Mouse (Mus musculus) ES-E14 (cell line): ENCODE results near the gene Mrpl38. TPM values are rescaled to one million over a fixed set of nuclear protein-coding genes. Genes with fewer than 3 reads are reported as not detected.

ENCODE experiments used
- DNase-seq: peaks from one replicate; pipeline ENCODE4 v3.0.0-alpha.2; 2013; ENCODE audit warnings: low read depth, low spot score
- H3K27ac ChIP-seq: 2 replicates; pipeline ENCODE4 v1.5.1; 2012; ENCODE audit warnings: low read depth, mild to moderate bottlenecking, low read length, moderate library complexity, mixed read lengths; ENCODE audit not compliant: poor library complexity, insufficient read depth, severe bottlenecking
- H3K36me3 ChIP-seq: 2 replicates; pipeline ENCODE4 v1.6.1; 2012; ENCODE audit warnings: mild to moderate bottlenecking, low read length, moderate library complexity, mixed read lengths; ENCODE audit not compliant: control insufficient read depth, poor library complexity, insufficient read depth, severe bottlenecking
- H3K4me1 ChIP-seq, 2 experiments: fragments of 150-350 bp in 1 of 2; sonication (generic) in 1 of 2; 2 replicates each; pipeline ENCODE4 v1.6.1; 2012; ENCODE audit warnings: low read length in 2 of 2, mild to moderate bottlenecking in 1 of 2, mixed read lengths in 1 of 2; ENCODE audit not compliant: control insufficient read depth in 2 of 2, insufficient read depth in 2 of 2, poor library complexity in 1 of 2
- H3K4me3 ChIP-seq, 2 experiments: fragments of 150-350 bp in 1 of 2; sonication (generic) in 1 of 2; 2 replicates each; pipeline ENCODE4 v1.5.1; 2012; ENCODE audit warnings: low read length in 2 of 2, low read depth in 1 of 2, mild to moderate bottlenecking in 1 of 2, mixed read lengths in 1 of 2; ENCODE audit not compliant: insufficient read depth in 1 of 2, poor library complexity in 1 of 2, severe bottlenecking in 1 of 2
- H3K9ac ChIP-seq: 2 replicates; pipeline ENCODE4 v1.6.1; 2012; ENCODE audit warnings: low read depth, mild to moderate bottlenecking, low read length, mixed read lengths; ENCODE audit not compliant: poor library complexity, insufficient read depth, severe bottlenecking
- H3K9me3 ChIP-seq: fragments of 150-350 bp; sonication (generic); 2 replicates; pipeline ENCODE4 v1.6.1; 2012; ENCODE audit warnings: low read depth, mild to moderate bottlenecking, low read length; ENCODE audit not compliant: control insufficient read depth, insufficient read depth
- CHD2 ChIP-seq: IDR thresholded peaks from 2 replicates; pipeline ENCODE4 v1.6.1; 2014; ENCODE audit warnings: mild to moderate bottlenecking, low read depth, low read length, inconsistent platforms
- HCFC1 ChIP-seq: IDR thresholded peaks from 2 replicates; pipeline ENCODE4 v1.6.1; 2012; ENCODE audit warnings: low read length, inconsistent platforms, borderline replicate concordance; ENCODE audit not compliant: insufficient read depth
- MAFK ChIP-seq: IDR thresholded peaks from 2 replicates; pipeline ENCODE4 v1.6.1; 2014; ENCODE audit warnings: mild to moderate bottlenecking, low read depth, low read length, inconsistent platforms; ENCODE audit not compliant: insufficient read depth
- ZC3H11A ChIP-seq: IDR thresholded peaks from 2 replicates; pipeline ENCODE4 v1.6.1; 2012; ENCODE audit warnings: low read depth, mild to moderate bottlenecking, inconsistent platforms, low read length, borderline replicate concordance
- ZNF384 ChIP-seq: IDR thresholded peaks from 2 replicates; pipeline ENCODE4 v1.6.1; 2012; ENCODE audit warnings: low read depth, low read length, inconsistent platforms
- in situ Hi-C, 2 experiments: fragments of 600-800 bp; cut with MboI; formaldehyde crosslinking; loops; one replicate each; pipeline ENCODE4 v1.15.1; 2025; ENCODE audit warnings: low sequenced_read_pairs in 2 of 2, inconsistent platforms in 1 of 2; ENCODE audit not compliant: unreplicated experiment in 2 of 2
- total RNA-seq: library from RNA; depleted of rRNA; stranded (reverse); fragments of 300-350 nt; gene quantifications from 2 replicates; pipeline ENCODE4 v1.2.3, GENCODE M21; 2012

Mrpl38 gene
- total RNA-seq, 1 experiment: 81.3 TPM

DNA sequence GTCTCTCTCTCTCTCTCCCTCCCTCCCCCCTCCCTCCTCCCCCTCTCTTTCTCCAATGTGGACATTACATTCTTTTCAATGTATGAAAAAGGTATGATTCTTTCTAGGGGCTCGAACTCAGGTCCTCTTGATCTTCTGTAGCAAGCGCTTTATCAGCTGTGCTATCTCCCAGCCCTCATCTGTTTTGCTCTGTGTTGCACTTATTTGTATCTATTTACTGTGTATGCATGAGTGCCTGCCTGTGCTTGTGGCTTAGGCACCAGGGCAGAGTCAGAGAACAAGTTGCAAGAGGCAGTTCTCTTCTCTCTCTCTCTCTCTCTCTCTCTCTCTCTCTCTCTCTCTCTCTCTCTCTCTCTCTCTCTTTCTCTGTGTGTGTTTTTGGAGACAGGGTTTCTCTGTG lies 33.6 kb downstream of the Mrpl38 start:
- peaks cover 14 to 40% of the 10 kb centered on the region in 2 experiments for H3K4me1 ChIP-seq
- H3K27ac ChIP-seq: no peak overlapping the region
- TF ChIP-seq CHD2: no peak
- TF ChIP-seq HCFC1: no peak
- no peak for TF ChIP-seq ZNF384
- no peak for DNase-seq
- no peak overlapping the region for H3K4me3 ChIP-seq
- H3K9ac ChIP-seq: no peak overlapping the region
- H3K36me3 ChIP-seq: no peaks in the 10 kb centered on the region
- no peaks in the 10 kb centered on the region for H3K9me3 ChIP-seq
- in situ Hi-C loops: no loop called here

DNA sequence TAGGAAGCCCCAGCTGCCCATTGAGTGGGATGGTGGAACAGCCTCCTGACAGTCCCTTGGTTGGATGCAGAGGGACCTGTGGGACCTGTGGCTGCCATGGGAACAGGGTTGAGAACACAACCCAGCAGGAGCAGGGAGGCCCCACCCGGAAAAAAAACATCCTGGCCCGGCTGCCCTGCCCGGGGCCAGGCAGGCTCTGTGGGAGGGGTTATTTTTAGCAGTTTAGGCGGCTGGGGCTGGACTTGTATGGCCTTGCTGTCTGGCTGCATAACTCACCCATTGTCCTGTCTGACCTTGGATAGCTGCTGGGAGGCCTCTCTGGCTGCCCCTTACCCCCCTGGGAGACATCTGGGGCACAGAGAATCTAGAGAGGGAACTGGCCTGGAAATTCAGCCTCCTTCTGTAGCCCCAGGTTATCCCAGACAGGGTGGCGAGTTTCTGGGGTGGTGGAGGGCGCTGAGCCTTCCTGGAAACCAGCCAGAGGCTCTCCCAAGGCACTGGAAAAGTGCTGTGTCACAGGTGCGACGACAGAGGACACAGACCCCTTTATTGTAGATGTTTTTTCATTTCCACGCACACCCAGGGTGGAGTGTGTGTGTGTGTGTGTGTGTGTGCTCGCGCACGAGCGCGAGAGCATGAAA lies 34.5 kb downstream of the Mrpl38 start:
- no peaks in the 10 kb centered on the region for H3K36me3 ChIP-seq
- peak; percentile 69 for DNase-seq
- peaks cover 13 to 39% of the 10 kb centered on the region in 2 experiments for H3K4me1 ChIP-seq
- TF ChIP-seq HCFC1: no peak
- TF ChIP-seq MAFK: 0 out of 2 replicates have a peak, but pooled peaks have one; percentile 2
- peak overlapping the region; percentile 24; the same call in 1 of the 2 replicates for H3K27ac ChIP-seq
- H3K9ac ChIP-seq: no peak overlapping the region; the same call in 1 of the 2 replicates
- H3K4me3 ChIP-seq: no peak overlapping the region
- in situ Hi-C loops: no loop called here
- no peaks in the 10 kb centered on the region for H3K9me3 ChIP-seq

DNA sequence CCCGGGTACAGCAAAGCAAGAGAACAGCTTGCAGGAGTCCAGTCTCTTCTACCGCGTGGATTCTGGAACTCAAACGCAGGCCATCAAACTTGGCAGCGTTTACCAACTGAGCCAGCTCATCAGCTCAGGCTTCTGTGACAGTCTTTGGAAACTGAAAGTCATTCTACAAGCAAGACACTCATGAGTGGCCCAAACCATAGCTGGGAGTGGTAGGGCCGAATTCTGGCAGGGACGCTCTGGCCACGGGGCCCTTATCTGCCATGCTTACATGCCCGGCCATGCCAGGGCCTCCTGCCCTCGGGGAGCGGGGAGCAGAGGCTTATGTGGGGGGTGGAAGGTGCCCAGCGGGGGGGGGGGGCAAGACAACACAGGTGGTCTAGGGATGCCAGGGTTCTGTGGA lies 35.1 kb downstream of the Mrpl38 start:
- Histone ChIP-seq H3K27ac (no peak overlapping the region), H3K4me1 (peaks cover 13 to 36% of the 10 kb centered on the region in 2 experiments), H3K36me3 (no peaks in the 10 kb centered on the region), H3K9me3 (no peaks in the 10 kb centered on the region), H3K9ac (no peak overlapping the region), H3K4me3 (no peak overlapping the region)
- TF ChIP-seq HCFC1 (no peak), MAFK (no peak), CHD2 (no peak), ZC3H11A (no peak), ZNF384 (no peak)
- no peak for DNase-seq
- in situ Hi-C loops: no loop called here

DNA sequence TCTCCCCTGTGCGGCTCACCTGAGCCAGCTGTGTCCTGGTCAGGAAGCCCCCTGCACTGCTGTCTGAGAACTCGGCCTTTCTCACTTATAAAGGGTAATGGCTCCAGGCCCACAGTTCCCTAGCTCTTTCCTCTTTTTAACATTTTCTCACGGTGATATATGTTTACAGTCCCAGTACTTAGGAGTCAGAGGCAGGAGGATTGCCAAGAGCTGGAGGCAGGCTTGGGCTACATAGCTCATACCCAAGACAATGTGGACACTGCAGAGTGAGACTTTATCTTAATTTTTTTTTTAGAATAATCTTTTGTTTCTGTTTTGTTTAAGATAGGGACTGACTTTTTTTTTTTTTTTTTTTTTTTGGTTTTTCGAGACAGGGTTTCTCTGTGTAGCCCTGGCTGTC lies 36.2 kb downstream of the Mrpl38 start:
- DNase-seq: no peak
- in situ Hi-C loops: no loop called here
- TF ChIP-seq ZC3H11A (no peak), MAFK (no peak), HCFC1 (no peak), ZNF384 (no peak), CHD2 (no peak)
- no peak overlapping the region for H3K9ac ChIP-seq
- peak overlapping the region; percentile 1; the same call in 1 of the 2 replicates for H3K27ac ChIP-seq
- H3K4me3 ChIP-seq: no peak overlapping the region
- H3K9me3 ChIP-seq: no peaks in the 10 kb centered on the region
- H3K36me3 ChIP-seq: no peaks in the 10 kb centered on the region
- H3K4me1 ChIP-seq: peaks cover 10 to 26% of the 10 kb centered on the region in 2 experiments

DNA sequence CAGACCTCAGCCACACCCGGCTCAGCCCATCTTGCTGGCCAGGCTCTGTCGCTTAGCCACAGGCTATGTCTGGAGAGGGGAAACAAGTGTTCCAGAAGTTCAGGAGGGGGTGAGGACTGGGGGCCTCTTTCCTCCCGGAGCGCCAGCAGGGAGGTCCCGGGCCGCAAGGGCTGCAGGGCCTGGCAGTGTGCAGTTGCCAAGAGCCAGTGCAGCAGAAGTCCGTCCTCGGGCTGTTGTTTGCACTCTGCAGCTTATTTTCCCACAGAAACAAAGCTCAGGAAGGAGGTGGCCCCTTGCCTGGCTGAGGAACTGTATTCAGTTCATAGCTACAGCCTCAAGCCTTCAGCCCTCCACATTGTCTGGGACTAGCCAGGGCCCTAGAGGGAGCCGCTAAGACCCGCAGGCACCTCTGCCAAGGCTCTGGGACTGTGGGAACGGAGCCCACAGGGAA lies 36.7 kb downstream of the Mrpl38 start:
- in situ Hi-C loops: no loop called here
- Histone ChIP-seq H3K36me3 (no peaks in the 10 kb centered on the region), H3K4me1 (peaks cover 10 to 21% of the 10 kb centered on the region in 2 experiments), H3K4me3 (0 out of 4 replicates have a peak overlapping the region, but pooled peaks of 1 of the 2 experiments have one; percentile 7), H3K27ac (peak overlapping the region; percentile 19; the same call in 1 of the 2 replicates), H3K9me3 (no peaks in the 10 kb centered on the region), H3K9ac (no peak overlapping the region)
- TF ChIP-seq ZC3H11A: no peak
- TF ChIP-seq HCFC1: no peak
- no peak for TF ChIP-seq CHD2
- TF ChIP-seq MAFK: no peak
- TF ChIP-seq ZNF384: no peak
- DNase-seq: no peak
